Mouse (Mus musculus) heart, postnatal 14 days (tissue): Measurements from ENCODE around the gene Rpl15. TPM values are rescaled to one million over a fixed set of nuclear protein-coding genes. Genes with fewer than 3 reads are reported as not detected.
"Not testable (repeated sequence)": the region's sequence is repeated elsewhere in the genome, so short reads cannot be mapped to it uniquely, and the experiment has no call there.

Experiments
- DNase-seq, 2 experiments: peaks; one replicate each; pipeline ENCODE4 v3.0.0; 2021 to 2022
- intact Hi-C: fragments of 180-260 bp; cut with DNase I; formaldehyde crosslinking; loops from one replicate; pipeline ENCODE4 v1.15.1; 2025
- total RNA-seq, 2 experiments: library from RNA; stranded (reverse); gene quantifications; 2 replicates each; pipeline ENCODE4 v1.2.3; 2021

The Rpl15 gene
- total RNA-seq, 2 experiments from 2014 or later: 622 to 682 TPM

DNA sequence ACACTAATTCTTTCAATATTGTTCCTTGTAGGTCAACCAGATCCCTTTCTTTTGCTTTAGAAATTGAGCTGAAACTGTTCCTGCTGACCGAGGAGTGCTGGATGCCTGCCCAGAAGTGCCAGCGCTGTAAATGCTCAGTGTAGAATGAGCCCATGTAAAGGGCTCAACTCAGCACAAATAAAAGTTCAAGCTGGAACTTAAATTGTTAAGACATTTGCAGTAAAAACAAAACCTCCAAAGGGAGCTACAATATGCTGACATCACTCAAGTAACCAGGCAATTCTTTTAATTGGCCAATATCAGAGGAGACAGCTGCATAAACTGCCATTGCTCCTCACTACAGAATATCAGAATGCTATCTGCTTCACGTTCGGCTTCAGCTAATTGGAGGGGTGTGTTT, 7.8 kb downstream of the Rpl15 start:
- intact Hi-C loops: no loop called here
- peak; percentile 25 to 28 for DNase-seq

DNA sequence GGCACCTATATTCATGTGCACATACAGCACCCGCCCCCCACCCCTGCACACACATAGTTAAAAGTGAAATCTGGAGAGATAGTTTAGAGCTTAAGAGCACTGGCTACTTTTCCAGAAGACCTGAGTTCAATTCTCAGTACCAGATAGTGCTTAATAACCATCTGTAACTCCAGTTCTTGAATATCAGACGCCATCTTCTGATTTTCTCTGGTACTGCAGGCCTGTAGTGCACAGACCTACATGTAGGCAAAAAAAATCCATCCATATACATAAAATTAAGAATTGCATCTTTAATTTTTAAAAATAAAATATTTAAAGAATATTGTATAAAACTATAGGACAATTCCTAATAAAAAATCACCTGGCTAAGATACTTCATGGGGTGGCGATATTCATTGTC, 10.0 kb downstream of the Rpl15 start:
- no peak for DNase-seq

DNA sequence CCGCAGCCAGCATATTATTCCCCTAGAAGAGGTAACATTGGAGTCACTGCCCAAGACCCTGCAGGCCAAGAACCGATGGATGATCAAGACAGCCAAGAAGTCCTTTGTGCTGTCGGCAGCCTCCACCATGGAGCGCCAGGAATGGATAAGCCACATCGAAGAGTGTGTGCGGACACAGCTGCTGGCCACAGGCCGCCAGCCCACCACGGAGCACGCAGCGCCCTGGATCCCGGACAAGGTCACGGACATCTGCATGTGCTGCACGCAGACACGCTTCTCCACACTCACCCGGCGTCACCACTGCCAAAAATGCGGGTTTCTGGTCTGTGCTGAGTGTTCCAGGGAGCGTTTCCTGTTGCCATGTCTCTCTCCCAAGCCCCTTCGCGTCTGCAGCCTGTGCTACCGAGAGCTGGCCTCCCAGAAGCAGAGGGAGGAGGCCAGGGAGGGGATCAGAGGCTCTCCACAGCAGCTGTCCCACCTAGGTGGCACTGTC, 28.5 kb downstream of the Rpl15 start:
- intact Hi-C loops: no loop called here
- DNase-seq: no peak

More for the DNA sequence above, 10.0 kb downstream of the Rpl15 start:
- intact Hi-C loops: no loop called here

DNA sequence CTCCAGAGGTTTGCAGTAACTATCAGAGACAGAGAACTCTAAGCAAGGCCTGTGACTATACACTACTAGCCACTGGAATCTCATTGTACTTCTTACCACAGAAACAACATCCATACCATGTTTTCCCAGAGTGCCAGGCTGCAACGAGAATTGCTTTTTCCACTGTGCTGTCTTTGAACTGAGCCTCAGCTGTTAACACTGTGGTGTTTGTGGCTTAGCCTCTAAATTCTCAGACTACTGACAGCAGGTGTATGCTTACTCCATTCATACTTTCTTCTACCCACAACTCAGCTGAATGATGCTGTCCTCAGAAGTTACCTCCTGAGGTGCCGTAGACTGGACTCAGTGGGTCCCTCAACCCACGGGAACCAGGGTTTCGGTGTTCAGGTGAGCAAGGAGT, 29.4 kb downstream of the Rpl15 start:
- intact Hi-C loops: no loop called here
- DNase-seq: no peak

- intact Hi-C loops: no loop called here
These were observed 31.1 kb downstream of the Rpl15 start for GRCm38 (mm10) chr14:18240132-18240531.

DNA sequence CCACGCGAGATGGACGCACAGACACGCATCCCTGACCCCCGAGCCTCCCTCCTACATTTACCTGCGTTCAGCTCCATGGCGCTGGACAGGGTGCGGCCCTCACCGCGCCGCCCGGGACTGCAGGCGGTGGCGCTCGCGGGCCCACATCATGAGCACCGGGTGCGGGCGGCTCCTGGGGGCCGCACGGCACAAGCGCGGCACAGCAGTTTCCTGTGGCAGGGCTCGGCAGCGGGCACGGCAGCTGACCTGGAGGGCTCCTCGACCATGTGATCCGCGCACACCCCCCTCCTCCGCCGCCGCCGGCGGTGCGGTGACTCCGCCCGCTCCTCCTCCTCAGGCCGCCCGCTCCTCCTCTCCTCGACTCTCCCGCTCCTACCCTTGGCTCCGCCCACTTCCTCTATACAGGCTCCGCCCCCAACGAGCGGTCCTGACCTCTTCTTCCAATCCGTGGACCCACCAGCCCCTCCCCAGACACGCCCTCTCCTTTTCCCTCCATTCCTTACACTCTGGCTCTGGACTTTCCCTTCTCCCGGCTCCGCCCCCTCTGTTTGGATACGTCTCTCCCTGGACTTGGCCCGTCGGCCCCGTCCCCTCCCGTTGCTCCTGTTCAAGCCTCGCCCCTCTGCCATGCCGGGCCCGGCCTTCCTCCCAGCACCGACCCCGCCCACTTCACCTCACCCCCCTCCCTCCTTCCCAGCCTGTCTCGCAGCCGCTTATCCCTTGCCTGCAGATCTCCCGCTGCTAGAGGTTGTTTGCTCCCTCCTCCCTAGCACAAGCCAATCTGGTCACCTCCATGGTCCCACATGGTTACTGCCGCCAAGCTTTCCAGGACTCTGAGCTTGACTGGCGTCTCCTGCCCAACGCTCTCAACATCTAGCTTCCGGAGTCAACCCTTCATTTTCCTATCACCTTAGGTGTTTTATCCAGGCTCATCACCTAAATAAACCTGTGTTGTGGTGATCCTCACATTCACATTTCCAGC, 32.1 kb downstream of the Rpl15 start, which contains the start of gene Nr1d2:
TSS of gene Nr1d2 (minus strand) at position 378 of the 982 bp plus-strand sequence.
- intact Hi-C loops: loop anchor here (2.0 to 10.0 kb wide), 2 partner anchors 32 to 656 kb away; partner anchors contain the start of genes Nkiras1, Rpl15 and Ube2e2
- DNase-seq: peak; percentile 98 to 99

More at GRCm38 (mm10) chr14:18240132-18240531, 31.1 kb downstream of the Rpl15 start:
- no peak for DNase-seq

DNA sequence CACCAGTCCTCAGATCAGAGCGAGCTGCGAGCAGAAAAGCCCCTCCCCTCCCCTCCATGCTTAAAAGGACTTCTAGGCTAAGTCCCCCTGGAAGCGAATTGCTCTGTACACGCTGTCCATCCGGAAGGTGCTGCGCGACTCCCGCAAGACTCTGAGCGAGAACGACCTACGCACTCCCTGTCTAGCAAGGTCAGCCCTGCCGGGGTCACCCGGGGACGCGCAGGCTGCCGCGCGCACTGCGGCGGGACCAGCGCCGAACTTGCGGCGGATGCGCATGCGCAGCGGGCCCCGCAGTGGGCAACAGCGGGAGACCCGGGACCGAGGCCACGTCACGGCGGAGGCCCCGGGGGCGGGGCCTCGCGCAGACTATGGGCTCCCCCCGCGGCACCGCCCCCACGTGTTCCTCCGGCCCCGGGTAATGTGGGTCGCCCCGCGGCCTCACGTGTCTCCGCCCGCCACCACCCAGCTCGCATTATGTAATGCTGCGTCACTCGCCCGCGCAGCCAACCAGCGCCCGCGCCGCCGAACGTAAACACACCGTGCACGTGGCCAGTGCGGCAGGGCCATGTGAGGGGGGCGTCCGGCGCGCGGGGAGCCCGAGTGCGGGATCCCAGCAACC, 33.0 kb downstream of the Rpl15 start:
- intact Hi-C loops: loop anchor here (2.0 to 10.0 kb wide), 2 partner anchors 33 to 657 kb away; partner anchors contain the start of genes Nkiras1, Rpl15 and Ube2e2

DNA sequence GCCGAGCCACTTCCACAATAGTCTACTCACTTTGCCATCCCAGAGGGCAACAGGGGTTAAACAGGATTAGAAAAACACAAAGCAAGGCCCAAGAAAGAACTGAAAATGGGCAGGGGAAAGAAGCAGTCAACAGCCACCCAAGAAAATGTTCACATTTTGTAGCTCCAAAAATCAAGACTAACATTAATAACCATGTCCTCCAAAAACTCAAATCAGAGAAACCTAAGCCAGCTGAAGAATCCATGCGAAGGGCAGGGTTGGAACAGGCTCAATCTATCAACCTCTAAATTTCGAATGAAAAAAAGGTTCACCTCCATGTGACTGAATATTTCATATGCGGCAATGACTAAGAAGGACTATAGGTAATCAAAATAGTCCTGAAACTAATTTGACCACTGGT, 33.8 kb downstream of the Rpl15 start:
- no peak for DNase-seq
- intact Hi-C loops: loop anchor here (10.0 kb wide), 1 partner anchor 657 kb away; the partner anchor contains the start of gene Ube2e2

More for the DNA sequence above, 33.0 kb downstream of the Rpl15 start:
- peak; percentile 99 for DNase-seq

- not testable (repeated sequence) for DNase-seq
These were observed 34.5 kb downstream of the Rpl15 start for GRCm38 (mm10) chr14:18236496-18237235.

DNA sequence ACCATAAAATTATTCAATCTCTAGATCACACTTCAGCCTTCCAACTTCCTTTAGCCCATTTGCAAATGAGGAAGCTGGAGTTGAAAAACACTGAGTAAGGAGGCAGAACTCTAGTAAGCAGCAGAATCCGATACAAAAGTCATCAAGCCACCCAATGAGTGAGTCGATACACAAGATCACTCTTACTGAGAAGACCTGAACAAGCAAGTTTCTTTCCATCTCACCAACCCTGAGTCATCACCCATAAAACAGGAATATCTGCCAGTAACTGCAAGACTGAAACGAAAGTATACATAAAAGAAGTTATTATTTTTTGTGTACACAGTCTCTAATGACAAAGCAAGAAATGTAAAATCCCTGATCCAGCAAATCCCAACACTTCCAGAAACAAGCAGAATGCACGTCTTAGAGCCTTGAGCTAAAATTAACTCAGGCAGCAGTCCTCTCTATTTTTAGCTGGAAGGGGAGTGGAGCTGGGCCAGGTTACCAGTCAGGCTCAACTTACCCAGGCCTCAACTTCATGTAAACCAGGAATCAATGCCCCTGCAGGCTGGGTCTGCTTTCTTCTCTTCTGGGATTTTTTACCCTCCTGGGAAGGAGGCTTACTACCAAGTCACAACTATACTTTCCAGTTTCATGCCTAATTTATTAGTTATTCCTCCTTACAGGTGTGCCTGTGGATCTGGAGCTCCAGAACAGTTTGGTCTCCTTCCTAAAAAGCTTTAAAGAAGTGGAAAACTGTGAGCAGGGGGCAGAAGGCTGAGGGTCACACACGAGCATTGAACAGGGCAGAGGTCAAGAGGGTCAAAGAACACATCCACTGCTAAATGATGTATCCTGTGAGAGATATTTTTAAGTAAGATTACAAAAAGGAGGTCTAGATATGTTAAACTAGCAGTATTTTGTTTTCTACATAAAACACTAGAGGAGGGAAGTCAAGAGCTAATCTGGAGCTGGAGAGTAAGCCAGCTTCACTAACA, 36.9 kb downstream of the Rpl15 start:
- peak in 1 of 2 experiments; percentile 47 for DNase-seq
- intact Hi-C loops: loop anchor here (10.0 kb wide), 1 partner anchor 661 kb away; the partner anchor contains the start of gene Ube2e2

More at GRCm38 (mm10) chr14:18236496-18237235, 34.5 kb downstream of the Rpl15 start:
- intact Hi-C loops: loop anchor here (10.0 kb wide), 1 partner anchor 658 kb away; the partner anchor contains the start of gene Ube2e2

- intact Hi-C loops: loop anchor here (10.0 kb wide), 1 partner anchor 662 kb away; the partner anchor contains the start of gene Ube2e2
- DNase-seq: no peak
These were observed 38.1 kb downstream of the Rpl15 start for GRCm38 (mm10) chr14:18233076-18233475.

DNA sequence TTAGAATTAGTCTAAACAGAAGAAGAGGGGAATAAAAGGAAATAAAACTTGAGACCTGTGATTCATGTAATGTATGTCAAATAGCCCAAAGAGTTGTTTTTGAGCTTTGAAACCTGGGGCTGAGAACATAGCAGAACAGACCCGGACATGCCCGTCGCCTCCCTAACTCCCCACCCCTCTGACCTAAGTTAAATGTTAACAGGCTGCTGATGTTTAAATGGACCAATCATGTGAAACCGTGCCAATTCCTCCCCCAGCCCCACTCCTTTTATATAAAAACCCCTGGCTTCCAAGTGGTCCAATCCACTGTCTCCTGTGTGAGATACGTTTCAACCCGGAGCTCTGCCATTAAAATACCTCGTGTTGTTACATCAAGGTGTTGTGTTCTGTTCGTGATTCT, 39.3 kb downstream of the Rpl15 start:
- DNase-seq: not testable (repeated sequence)
- intact Hi-C loops: loop anchor here (10.0 kb wide), 1 partner anchor 663 kb away; the partner anchor contains the start of gene Ube2e2

- not testable (repeated sequence) for DNase-seq
- intact Hi-C loops: loop anchor here (10.0 kb wide), 1 partner anchor 665 kb away; the partner anchor contains the start of gene Ube2e2
These were observed 41.4 kb downstream of the Rpl15 start for GRCm38 (mm10) chr14:18229751-18230150.

DNA sequence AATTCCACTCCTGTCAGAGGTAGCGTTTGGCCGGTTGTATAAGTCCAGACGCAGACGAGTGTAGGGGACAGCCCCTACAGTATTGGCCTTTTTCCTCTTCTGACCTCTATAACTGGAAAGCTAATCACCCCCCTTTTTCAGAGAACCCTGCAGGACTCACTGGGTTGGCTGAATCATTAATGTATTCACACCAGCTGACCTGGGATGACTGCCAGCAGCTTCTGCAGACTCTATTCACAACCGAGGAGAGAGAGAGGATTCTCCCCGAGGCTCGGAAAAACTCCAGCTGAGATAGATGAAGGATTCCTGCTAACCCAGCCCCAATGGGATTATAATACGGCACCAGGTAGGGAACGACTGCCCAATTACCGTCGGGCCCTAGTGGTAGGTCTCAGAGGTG, 45.0 kb downstream of the Rpl15 start:
- DNase-seq, intact Hi-C loops: not testable (repeated sequence)

DNA sequence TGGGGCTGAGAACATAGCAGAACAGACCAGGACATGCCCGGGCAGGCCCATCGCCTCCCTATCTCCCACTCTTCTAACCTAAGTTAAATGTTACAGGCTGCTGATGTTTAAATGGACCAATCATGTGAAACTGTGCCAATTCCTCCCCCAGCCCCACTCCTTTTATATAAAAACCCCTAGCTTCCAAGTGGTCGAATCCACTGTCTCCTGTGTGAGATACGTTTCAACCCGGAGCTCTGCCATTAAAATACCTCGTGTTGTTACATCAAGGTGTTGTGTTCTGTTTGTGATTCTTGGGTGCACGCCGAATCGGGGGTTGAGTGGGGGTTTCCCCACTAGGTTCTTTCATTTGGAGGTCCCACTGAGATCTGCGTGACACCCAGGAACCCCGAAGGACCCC, 45.8 kb downstream of the Rpl15 start:
- DNase-seq, intact Hi-C loops: not testable (repeated sequence)

GRCm38 (mm10) chr14:18221977-18222376, 49.2 kb downstream of the Rpl15 start:
- intact Hi-C loops: no loop called here
- no peak for DNase-seq
